Mouse (Mus musculus): ENCODE data around the gene Arhgap33. TPM values are rescaled to one million over a fixed set of nuclear protein-coding genes. Genes with fewer than 3 reads are reported as not detected.

The Arhgap33 gene
- polyA plus RNA-seq (2017; shearing (Covaris generic)) = under 1 TPM; 0.46 to 0.67 TPM

GRCm38 (mm10) chr7:30534633-30535577 lies at the start of gene Arhgap33:
Gene Arhgap33 (minus strand): TSS chr7:30535060.
- ATAC-seq = peak; percentile 95

GRCm38 (mm10) chr7:30584339-30584738 lies 49.5 kb upstream of the Arhgap33 start:
- ATAC-seq = no peak

GRCm38 (mm10) chr7:30581547-30581946 lies 46.7 kb upstream of the Arhgap33 start:
- ATAC-seq = no peak

- no peak for ATAC-seq
Observed at GRCm38 (mm10) chr7:30579950-30580349, 45.1 kb upstream of the Arhgap33 start.

GRCm38 (mm10) chr7:30572969-30573368 lies 38.1 kb upstream of the Arhgap33 start:
- no peak for ATAC-seq

- ATAC-seq = no peak
Observed at GRCm38 (mm10) chr7:30572389-30572788, 37.5 kb upstream of the Arhgap33 start.

GRCm38 (mm10) chr7:30567555-30567954 lies 32.7 kb upstream of the Arhgap33 start:
- ATAC-seq = no peak

- no peak for ATAC-seq
Observed at GRCm38 (mm10) chr7:30566033-30566432, 31.2 kb upstream of the Arhgap33 start.

GRCm38 (mm10) chr7:30564970-30565571 lies 30.2 kb upstream of the Arhgap33 start, which contains the start of gene Igflr1:
Gene Igflr1 (plus strand): TSS chr7:30565427.
- ATAC-seq = peak; percentile 50

- ATAC-seq = peak; percentile 57
Observed at GRCm38 (mm10) chr7:30563906-30564280, 29.0 kb upstream of the Arhgap33 start.

- ATAC-seq = peak; percentile 66
Observed at GRCm38 (mm10) chr7:30563117-30563905, 28.5 kb upstream of the Arhgap33 start, which contains the start of the genes U2af1l4, Gm49396 and Psenen. Gene U2af1l4 (plus strand): TSS chr7:30563301. Gene Gm49396 (plus strand): TSS chr7:30563344. Gene Psenen (minus strand): TSS chr7:30563627.

GRCm38 (mm10) chr7:30562526-30563116 lies 27.8 kb upstream of the Arhgap33 start:
- no peak for ATAC-seq

- no peak for ATAC-seq
Observed at GRCm38 (mm10) chr7:30560296-30560695, 25.4 kb upstream of the Arhgap33 start.

- peak; percentile 76 for ATAC-seq
Observed at GRCm38 (mm10) chr7:30559443-30559954, 24.6 kb upstream of the Arhgap33 start, which contains the start of gene Lin37. Gene Lin37 (minus strand): TSS chr7:30559838.

GRCm38 (mm10) chr7:30558656-30559442 lies 24.0 kb upstream of the Arhgap33 start:
- ATAC-seq = no peak

- no peak for ATAC-seq
Observed at GRCm38 (mm10) chr7:30557901-30558514, 23.1 kb upstream of the Arhgap33 start.

- ATAC-seq = no peak
Observed at GRCm38 (mm10) chr7:30556894-30557536, 22.2 kb upstream of the Arhgap33 start.

- ATAC-seq = no peak
Observed at GRCm38 (mm10) chr7:30553810-30554584, 19.1 kb upstream of the Arhgap33 start.

- ATAC-seq = no peak
Observed at GRCm38 (mm10) chr7:30553021-30553589, 18.2 kb upstream of the Arhgap33 start.

Data from CD4-positive, CD25-positive, alpha-beta regulatory T cell, adult 4 months (primary cell).